Mouse (Mus musculus): Measurements from ENCODE around the gene Brox.

DNA sequence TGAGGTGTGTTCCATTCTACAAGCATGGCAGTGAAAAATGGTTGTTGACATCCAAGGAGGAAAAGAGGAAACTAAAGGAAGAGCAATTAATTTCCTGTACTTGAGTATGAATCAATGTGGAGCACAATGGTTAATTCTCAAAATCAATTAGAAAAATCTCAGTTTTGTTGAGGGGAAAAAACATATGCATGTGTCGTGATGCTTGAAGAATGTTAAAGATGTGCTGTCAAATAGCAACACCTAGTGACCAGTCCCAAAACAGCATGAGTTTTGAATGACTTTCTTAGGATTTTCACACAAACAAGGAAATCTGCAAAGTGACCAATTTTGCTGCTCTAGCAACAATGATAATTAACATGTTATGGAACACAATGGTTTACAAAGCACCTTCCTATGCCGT lies 59.2 kb downstream of the Brox start:
- no peak for TF ChIP-seq HCFC1 (IDR thresholded peaks at IDR 0.05; ENCODE audit: borderline replicate concordance, insufficient read depth, low read length)
- TF ChIP-seq ZC3H11A (IDR thresholded peaks at IDR 0.05; ENCODE audit: borderline replicate concordance, low read depth, low read length): peak; percentile 49; the same call in 1 of the 2 replicates
- no peak for TF ChIP-seq ZNF384 (IDR thresholded peaks at IDR 0.05; ENCODE audit: low read depth, low read length)

Data from ES-E14 (cell line).